Mouse (Mus musculus): Measurements from ENCODE around the gene Atp8a2. TPM values are rescaled to one million over a fixed set of nuclear protein-coding genes. Genes with fewer than 3 reads are reported as not detected.

The Atp8a2 gene
- polyA plus RNA-seq, 1 experiment from 2014 or later = 46.8 TPM

DNA sequence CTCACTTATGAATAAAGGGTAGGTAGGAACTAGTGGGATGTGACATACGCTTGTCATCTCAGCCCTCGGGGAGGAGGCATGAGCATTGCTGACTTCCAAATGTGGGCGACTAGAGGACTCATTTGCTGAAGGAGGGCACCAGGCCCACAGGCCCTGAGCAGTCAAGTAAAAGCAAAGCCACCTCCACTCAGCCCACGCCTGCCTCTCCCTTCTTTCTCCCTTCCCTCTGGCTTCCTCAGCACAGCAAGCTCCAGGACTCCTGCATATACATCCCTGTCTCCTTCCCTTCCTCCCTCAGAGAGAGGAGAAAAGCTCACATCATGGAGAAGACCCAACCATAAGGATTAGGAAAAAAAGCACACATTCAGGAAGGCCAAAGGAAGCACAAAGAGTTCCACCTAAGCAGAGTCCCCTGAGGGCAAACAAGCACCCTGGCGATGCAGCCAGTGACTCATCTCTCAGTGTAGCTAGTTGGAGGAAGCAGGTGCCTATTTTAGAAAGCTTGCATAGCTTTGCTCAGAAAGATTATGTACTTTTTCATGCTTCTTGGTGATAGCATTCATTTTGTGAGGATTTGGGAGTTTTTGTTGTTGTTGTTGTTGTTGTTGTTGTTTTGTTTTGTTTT lies 8.7 kb downstream of the Atp8a2 start:
- Histone ChIP-seq H3K36me3 (no peaks in the 10 kb centered on the region), H3K4me1 (no peaks in the 10 kb centered on the region), H3K27ac (replicated peaks) (no peak overlapping the region), H3K9ac (replicated peaks) (no peak overlapping the region), H3K4me2 (no peak overlapping the region), H3K4me3 (replicated peaks) (no peak overlapping the region), H3K27me3 (replicated peaks) (no peaks in the 10 kb centered on the region), H3K9me3 (replicated peaks) (no peaks in the 10 kb centered on the region)
- 83% methylated on average over 5 of the region's 5 CpGs for WGBS
- ATAC-seq (ENCODE audit: low FRiP score) = no peak

DNA sequence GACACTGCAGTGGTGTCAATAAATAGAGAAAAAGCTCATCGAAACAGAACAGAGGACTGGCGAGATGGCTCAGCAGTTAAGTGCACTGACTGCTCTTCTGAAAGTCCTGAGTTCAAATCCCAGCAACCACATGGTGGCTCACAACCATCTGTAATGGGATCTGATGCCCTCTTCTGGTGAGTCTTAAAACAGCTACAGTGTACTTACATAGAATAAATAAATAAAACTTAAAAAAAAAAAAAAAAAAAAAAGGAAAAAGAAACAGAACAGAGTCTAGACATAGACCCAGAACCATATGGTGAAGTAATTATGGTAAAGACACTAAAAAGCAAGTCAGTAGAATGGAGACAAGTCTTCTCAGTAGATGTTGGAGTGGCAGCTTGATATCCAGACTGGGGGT lies 15.7 kb downstream of the Atp8a2 start:
- Histone ChIP-seq H3K9ac (replicated peaks) (no peak overlapping the region), H3K4me3 (replicated peaks) (no peak overlapping the region), H3K9me3 (replicated peaks) (no peaks in the 10 kb centered on the region), H3K4me2 (no peak overlapping the region), H3K27ac (replicated peaks) (no peak overlapping the region), H3K4me1 (peaks cover 24% of the 10 kb centered on the region), H3K36me3 (peaks cover 5% of the 10 kb centered on the region; the same call in 1 of the 2 replicates), H3K27me3 (replicated peaks) (no peaks in the 10 kb centered on the region)
- no peak for ATAC-seq (ENCODE audit: low FRiP score)
- 95% methylated on average over 2 of the region's 2 CpGs for WGBS

DNA sequence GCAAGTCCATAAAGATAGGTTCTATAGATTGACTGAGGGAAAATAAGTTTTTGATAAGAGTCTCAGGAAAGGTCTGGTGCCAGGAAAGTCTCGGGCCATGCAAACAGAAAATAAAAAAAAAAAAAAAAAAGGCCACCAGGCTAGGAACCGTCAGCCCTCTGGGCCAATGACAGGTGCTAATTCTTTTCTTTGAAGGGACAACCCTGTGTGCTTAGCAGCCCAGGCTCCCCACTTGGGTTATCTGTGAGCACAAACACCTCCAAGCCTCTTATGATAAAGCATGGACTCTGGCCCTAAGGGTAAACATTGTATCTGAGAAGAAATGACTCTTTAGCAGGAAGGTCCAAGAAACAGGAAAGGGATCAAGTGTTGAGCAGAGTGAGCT lies 18.4 kb downstream of the Atp8a2 start:
- H3K9me3 ChIP-seq (replicated peaks) = no peaks in the 10 kb centered on the region
- peak overlapping the region; percentile 96; the same call in 1 of the 2 replicates for H3K27ac ChIP-seq (replicated peaks)
- 45% methylated on average over 2 of the region's 2 CpGs for WGBS

DNA sequence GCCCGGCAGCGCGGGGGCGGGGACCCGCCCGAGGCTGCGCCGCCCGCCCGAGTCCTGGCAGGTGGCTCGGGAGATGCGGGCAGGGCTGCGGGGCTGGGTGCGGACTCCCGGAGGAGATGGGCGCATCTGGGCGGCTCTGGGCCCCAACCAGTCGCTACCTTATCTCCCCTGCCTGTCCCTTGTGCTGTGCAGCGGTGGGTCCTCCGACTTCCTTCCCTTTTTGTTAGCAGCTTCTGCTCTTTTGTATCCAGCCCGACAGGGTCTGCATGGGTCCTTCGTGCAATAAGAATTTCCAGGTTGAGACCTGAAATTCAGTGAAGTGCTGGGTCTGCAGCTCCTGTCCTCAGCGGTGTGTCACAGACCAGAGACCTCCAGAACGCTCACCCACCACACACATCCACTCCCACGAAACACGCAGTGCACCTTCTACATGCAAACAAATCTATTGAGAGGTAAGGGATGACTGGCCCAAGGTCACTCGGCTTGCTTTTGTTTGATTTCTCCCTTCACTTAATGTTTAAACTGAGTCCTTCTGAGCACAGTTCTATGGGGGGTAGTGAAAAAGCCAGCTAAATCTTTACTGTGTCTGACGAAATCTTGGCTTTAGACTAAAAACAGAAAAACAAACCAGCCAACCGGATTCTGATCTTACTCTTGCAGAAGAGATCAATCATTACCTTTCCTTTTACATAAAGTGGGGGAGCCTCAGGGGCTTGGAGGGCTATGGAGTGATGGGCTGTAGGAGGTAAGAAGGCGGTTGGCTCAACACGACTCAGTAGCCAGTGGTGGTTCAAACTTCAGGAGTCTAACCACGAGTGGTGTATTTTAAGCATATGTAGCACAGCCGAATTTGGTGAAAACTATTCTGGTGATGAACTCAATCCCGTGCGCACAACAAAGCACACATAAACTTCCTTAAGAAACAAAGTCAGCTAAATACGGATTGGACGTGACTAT lies 19.1 kb downstream of the Atp8a2 start:
- peak; percentile 32 for ATAC-seq (ENCODE audit: low FRiP score)
- Histone ChIP-seq H3K4me2 (peak overlapping the region; percentile 87), H3K9ac (replicated peaks) (peak overlapping the region; percentile 87), H3K9me3 (replicated peaks) (no peaks in the 10 kb centered on the region), H3K27me3 (replicated peaks) (peaks cover 9% of the 10 kb centered on the region; the same call in 1 of the 2 replicates), H3K27ac (replicated peaks) (peak overlapping the region; percentile 96), H3K4me1 (peaks cover 31% of the 10 kb centered on the region), H3K4me3 (replicated peaks) (peak overlapping the region; percentile 83), H3K36me3 (peaks cover 5% of the 10 kb centered on the region; the same call in 1 of the 2 replicates)
- WGBS = 17% methylated on average over 37 of the region's 37 CpGs

More for the DNA sequence above, 18.4 kb downstream of the Atp8a2 start:
- peak overlapping the region; percentile 83 for H3K4me3 ChIP-seq (replicated peaks)
- H3K9ac ChIP-seq (replicated peaks) = peak overlapping the region; percentile 87; the same call in 1 of the 2 replicates
- H3K36me3 ChIP-seq = peaks cover 5% of the 10 kb centered on the region; the same call in 1 of the 2 replicates
- peaks cover 9% of the 10 kb centered on the region; the same call in 1 of the 2 replicates for H3K27me3 ChIP-seq (replicated peaks)
- peaks cover 29% of the 10 kb centered on the region for H3K4me1 ChIP-seq
- peak overlapping the region; percentile 87 for H3K4me2 ChIP-seq
- no peak for ATAC-seq (ENCODE audit: low FRiP score)

DNA sequence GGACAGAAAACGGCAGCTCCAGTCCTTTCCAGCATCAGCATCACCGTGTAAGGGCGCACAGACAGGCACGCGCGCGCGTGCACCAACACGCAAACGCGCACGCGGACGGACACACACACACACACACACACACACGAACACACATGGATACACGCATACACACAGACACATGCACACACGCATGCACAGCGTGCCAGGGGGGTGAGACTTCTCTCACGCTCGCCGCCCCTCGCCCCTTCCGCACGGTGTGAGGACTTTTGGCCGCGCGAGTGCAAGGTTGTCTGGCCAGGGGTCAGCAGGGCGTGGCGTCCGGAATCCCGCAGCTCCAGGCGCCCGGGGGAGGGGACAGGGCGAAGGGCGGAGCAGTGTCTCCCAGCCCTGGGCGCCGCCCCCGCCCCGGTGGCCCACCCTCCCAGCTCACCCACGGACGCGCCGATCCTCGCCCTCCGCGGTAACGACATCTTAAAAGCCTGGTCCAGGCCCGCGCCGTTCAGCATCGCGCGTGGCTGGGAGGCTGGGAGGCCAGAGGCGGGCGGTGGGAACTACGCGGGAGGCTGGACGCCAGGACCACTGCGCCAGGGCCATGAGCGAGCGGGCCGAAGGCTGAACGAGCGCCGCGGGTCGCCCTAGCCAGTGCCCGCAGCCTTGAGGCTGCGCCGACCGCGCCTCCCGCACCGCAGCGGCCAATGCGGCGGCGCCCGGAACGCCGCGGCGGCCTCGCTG lies 19.9 kb downstream of the Atp8a2 start:
- Histone ChIP-seq H3K4me1 (peaks cover 39% of the 10 kb centered on the region), H3K9ac (replicated peaks) (peak overlapping the region; percentile 87), H3K27ac (replicated peaks) (peak overlapping the region; percentile 96), H3K36me3 (peaks cover 5% of the 10 kb centered on the region; the same call in 1 of the 2 replicates), H3K27me3 (replicated peaks) (peaks cover 9% of the 10 kb centered on the region; the same call in 1 of the 2 replicates), H3K4me2 (peak overlapping the region; percentile 87), H3K9me3 (replicated peaks) (no peaks in the 10 kb centered on the region), H3K4me3 (replicated peaks) (peak overlapping the region; percentile 83)
- under 1% methylated on average over 79 of the region's 84 CpGs for WGBS
- peak; percentile 88 for ATAC-seq (ENCODE audit: low FRiP score)

DNA sequence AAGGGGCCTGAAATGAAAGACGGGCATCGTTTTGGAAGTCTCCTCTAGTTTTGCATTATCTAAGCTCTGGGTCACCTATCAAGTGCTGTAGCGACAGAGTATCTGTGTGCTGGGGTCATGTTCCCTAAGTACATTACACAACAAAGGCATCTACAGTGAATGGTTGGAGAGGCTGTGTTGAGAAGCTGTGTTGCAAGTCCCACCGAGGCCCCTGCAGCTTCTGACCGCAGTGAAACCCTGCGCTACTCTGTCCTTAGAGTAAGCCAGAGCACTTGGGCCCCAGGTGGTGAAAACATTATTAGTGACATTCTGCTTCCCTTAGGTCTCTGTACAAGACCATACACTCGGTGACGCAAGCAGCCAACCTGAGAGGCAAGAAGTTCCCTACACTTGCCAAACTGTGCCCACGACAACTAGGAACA lies 20.5 kb downstream of the Atp8a2 start:
- no peak; the same call in 1 of the 2 replicates for ATAC-seq (ENCODE audit: low FRiP score)
- Histone ChIP-seq H3K4me1 (peaks cover 42% of the 10 kb centered on the region), H3K36me3 (peaks cover 5% of the 10 kb centered on the region; the same call in 1 of the 2 replicates), H3K4me2 (peak overlapping the region; percentile 87), H3K27me3 (replicated peaks) (peaks cover 9% of the 10 kb centered on the region; the same call in 1 of the 2 replicates), H3K4me3 (replicated peaks) (peak overlapping the region; percentile 83), H3K9me3 (replicated peaks) (no peaks in the 10 kb centered on the region), H3K27ac (replicated peaks) (peak overlapping the region; percentile 96), H3K9ac (replicated peaks) (peak overlapping the region; percentile 87)
- 26% methylated on average over 9 of the region's 9 CpGs for WGBS

DNA sequence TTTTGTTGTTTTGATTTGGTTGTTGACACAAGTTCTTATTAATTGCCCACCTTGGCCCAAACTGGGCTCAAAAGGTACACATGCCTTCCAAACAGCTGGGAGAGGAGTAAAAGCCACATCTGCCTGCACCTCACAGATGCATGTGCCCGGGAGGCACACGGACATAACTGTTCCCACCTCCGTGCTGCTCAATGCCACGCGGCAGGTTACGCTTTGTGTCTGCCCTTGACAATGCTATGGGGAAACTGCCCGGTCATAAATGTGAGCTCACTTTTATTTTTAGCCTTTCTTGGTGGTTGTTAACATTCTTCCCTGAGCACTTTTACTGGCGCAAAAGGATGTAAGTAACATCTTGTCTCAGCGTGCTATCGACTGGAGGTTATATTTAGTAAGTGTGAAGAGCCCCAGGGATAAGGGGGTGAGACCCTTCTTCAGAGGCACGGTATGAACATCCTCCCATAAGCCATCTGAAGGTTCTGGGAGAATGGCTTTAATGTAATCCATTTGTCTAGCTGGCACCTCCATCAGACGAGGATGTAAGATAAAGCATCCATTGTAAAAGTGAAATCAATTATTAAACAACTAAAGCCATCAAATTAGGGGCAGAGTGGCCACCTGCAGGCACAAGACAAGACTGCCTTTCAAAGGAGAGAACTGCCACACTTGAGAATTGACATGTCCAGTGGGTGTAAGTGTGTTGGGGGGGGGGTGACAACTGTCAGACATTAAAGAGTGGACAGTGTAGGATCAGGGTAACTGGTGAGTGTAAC lies 24.5 kb downstream of the Atp8a2 start:
- Histone ChIP-seq H3K36me3 (no peaks in the 10 kb centered on the region), H3K9me3 (replicated peaks) (no peaks in the 10 kb centered on the region), H3K4me1 (peaks cover 27% of the 10 kb centered on the region), H3K4me3 (replicated peaks) (no peak overlapping the region), H3K9ac (replicated peaks) (no peak overlapping the region), H3K27me3 (replicated peaks) (peaks cover 9% of the 10 kb centered on the region; the same call in 1 of the 2 replicates), H3K27ac (replicated peaks) (no peak overlapping the region), H3K4me2 (no peak overlapping the region)
- 34% methylated on average over 12 of the region's 12 CpGs for WGBS
- ATAC-seq (ENCODE audit: low FRiP score) = no peak

DNA sequence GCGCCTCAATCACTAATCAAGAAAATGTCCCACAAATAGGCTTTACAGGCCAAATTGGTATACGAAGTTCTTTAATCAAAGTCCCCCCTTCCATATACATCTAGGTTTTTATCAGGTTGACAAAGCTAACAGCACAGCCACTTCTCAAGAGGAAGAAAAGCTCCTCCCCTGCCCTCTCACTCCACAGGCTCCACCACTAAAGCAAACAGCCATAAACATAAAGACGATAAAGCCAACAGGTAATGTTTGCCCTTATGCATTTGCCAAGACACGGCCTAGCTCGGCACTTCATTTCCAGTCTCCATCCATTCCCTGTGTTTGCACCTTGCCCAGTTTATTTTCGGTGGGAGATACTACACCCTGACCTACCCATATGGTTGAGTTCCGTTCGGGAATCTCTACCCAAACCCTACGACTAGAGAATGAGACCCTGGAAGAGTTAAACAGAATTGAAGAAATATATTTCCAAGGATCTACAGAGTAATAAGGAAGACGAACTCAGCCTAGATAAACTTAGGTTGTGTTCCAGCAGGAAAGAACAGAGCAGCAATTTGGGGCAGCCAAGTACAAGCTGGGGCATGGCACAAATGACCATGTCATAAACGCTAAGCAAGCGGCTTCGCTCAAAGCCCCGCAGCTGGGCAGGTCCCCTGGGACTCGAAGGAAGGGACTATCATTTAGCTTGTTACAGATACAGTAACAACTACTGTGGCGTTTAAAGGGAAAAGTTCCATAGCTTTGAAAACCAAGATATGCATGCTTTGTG lies 26.0 kb downstream of the Atp8a2 start:
- H3K27ac ChIP-seq (replicated peaks) = no peak overlapping the region
- peaks cover 19% of the 10 kb centered on the region for H3K4me1 ChIP-seq
- H3K27me3 ChIP-seq (replicated peaks) = peaks cover 8% of the 10 kb centered on the region; the same call in 1 of the 2 replicates
- no peak overlapping the region for H3K4me2 ChIP-seq
- no peaks in the 10 kb centered on the region for H3K36me3 ChIP-seq
- ATAC-seq (ENCODE audit: low FRiP score) = no peak
- no peak overlapping the region for H3K9ac ChIP-seq (replicated peaks)
- H3K9me3 ChIP-seq (replicated peaks) = no peaks in the 10 kb centered on the region
- 52% methylated on average over 16 of the region's 16 CpGs for WGBS
- no peak overlapping the region for H3K4me3 ChIP-seq (replicated peaks)

DNA sequence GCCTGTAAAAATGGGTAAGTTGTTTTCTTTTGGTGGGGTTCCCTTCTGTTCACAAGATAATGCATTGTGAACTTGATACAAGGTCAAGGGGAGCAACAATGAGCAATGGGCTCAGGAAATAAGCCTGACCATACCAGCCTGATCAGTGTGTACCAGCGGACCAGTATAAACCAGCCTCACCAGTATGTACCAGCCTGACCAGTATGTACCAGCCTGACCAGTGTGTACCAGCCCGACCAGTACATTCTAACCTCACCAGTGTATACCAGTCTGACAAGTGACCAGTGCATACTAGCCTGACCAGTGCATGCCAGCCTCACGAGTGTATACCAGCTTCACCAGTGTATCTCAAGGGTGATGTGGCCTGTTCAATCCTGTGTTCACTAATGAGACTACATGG lies 33.6 kb downstream of the Atp8a2 start:
- no peak overlapping the region for H3K9ac ChIP-seq (replicated peaks)
- H3K4me1 ChIP-seq = no peaks in the 10 kb centered on the region
- no peak overlapping the region for H3K4me2 ChIP-seq
- no peak overlapping the region for H3K27ac ChIP-seq (replicated peaks)
- no peaks in the 10 kb centered on the region for H3K9me3 ChIP-seq (replicated peaks)
- no peaks in the 10 kb centered on the region for H3K36me3 ChIP-seq
- H3K27me3 ChIP-seq (replicated peaks) = no peaks in the 10 kb centered on the region
- ATAC-seq (ENCODE audit: low FRiP score) = no peak
- WGBS = 87% methylated on average over 3 of the region's 3 CpGs
- H3K4me3 ChIP-seq (replicated peaks) = no peak overlapping the region

DNA sequence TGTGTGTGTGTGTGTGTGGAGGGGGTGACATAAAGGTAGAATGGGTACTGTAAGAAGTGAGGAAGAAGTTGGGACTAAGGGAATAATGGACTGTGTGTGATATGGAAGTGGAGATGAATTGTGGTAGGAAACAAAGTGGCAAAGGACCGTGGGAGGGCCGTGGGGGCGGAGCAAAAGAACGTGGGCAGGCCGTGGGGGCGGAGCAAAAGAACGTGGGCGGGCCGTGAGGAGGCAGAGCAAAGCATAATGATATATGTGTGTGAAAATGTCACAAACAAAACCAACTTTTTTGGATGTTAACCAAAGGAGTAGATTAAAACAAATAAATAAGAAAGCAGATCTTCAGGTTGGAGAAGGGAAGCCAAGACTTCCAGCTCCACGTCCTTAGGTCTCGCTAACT lies 44.6 kb downstream of the Atp8a2 start:
- no peak overlapping the region for H3K4me2 ChIP-seq
- no peaks in the 10 kb centered on the region for H3K4me1 ChIP-seq
- no peaks in the 10 kb centered on the region for H3K36me3 ChIP-seq
- no peak for ATAC-seq (ENCODE audit: low FRiP score)
- H3K27me3 ChIP-seq (replicated peaks) = no peaks in the 10 kb centered on the region
- no peak overlapping the region for H3K4me3 ChIP-seq (replicated peaks)
- WGBS = 84% methylated on average over 11 of the region's 11 CpGs
- no peak overlapping the region for H3K9ac ChIP-seq (replicated peaks)
- H3K9me3 ChIP-seq (replicated peaks) = no peaks in the 10 kb centered on the region
- no peak overlapping the region for H3K27ac ChIP-seq (replicated peaks)
